Mouse (Mus musculus): Measurements from ENCODE around the gene Scn1b.

The Scn1b gene

GRCm38 (mm10) chr7:31149271-31149670, 22.5 kb upstream of the Scn1b start:
- DNase-seq (ENCODE audit: low read depth), result peak; percentile 37

- DNase-seq (ENCODE audit: low read depth), result peak; percentile 81
Measured at GRCm38 (mm10) chr7:31148756-31149155, 22.0 kb upstream of the Scn1b start.

GRCm38 (mm10) chr7:31148086-31148485, 21.3 kb upstream of the Scn1b start:
- DNase-seq (ENCODE audit: low read depth), result peak; percentile 55

GRCm38 (mm10) chr7:31145596-31146160, 18.9 kb upstream of the Scn1b start:
- DNase-seq (ENCODE audit: low read depth), result no peak

GRCm38 (mm10) chr7:31144886-31145285, 18.1 kb upstream of the Scn1b start:
- DNase-seq (ENCODE audit: low read depth), result no peak

GRCm38 (mm10) chr7:31140941-31141340, 14.1 kb upstream of the Scn1b start:
- no peak for DNase-seq (ENCODE audit: low read depth)

- DNase-seq (ENCODE audit: low read depth), result no peak
Measured at GRCm38 (mm10) chr7:31140302-31140701, 13.5 kb upstream of the Scn1b start.

GRCm38 (mm10) chr7:31139765-31140164, 13.0 kb upstream of the Scn1b start:
- DNase-seq (ENCODE audit: low read depth), result peak; percentile 76

- no peak for DNase-seq (ENCODE audit: low read depth)
Measured at GRCm38 (mm10) chr7:31135717-31136116, 8.9 kb upstream of the Scn1b start.

GRCm38 (mm10) chr7:31131866-31132265, 5.1 kb upstream of the Scn1b start:
- DNase-seq (ENCODE audit: low read depth), result no peak

- DNase-seq (ENCODE audit: low read depth), result peak; percentile 80
Measured at GRCm38 (mm10) chr7:31130841-31131240, 4.0 kb upstream of the Scn1b start.

- DNase-seq (ENCODE audit: low read depth), result no peak
Measured at GRCm38 (mm10) chr7:31130197-31130596, 3.4 kb upstream of the Scn1b start.

- no peak for DNase-seq (ENCODE audit: low read depth)
Measured at GRCm38 (mm10) chr7:31128157-31128705, 1.4 kb upstream of the Scn1b start.

GRCm38 (mm10) chr7:31126211-31126751, 522 bp downstream of the Scn1b start:
- peak; percentile 8 for DNase-seq (ENCODE audit: low read depth)

- no peak for DNase-seq (ENCODE audit: low read depth)
Measured at GRCm38 (mm10) chr7:31125116-31125515, 1.7 kb downstream of the Scn1b start.

- DNase-seq (ENCODE audit: low read depth), result no peak
Measured at GRCm38 (mm10) chr7:31124381-31124780, 2.4 kb downstream of the Scn1b start.

- no peak for DNase-seq (ENCODE audit: low read depth)
Measured at GRCm38 (mm10) chr7:31123697-31124096, 3.1 kb downstream of the Scn1b start.

- DNase-seq (ENCODE audit: low read depth), result no peak
Measured at GRCm38 (mm10) chr7:31122641-31123631, 3.9 kb downstream of the Scn1b start.

GRCm38 (mm10) chr7:31119556-31119955, 7.2 kb downstream of the Scn1b start:
- DNase-seq (ENCODE audit: low read depth), result no peak

- no peak for DNase-seq (ENCODE audit: low read depth)
Measured at GRCm38 (mm10) chr7:31118486-31118885, 8.3 kb downstream of the Scn1b start.

GRCm38 (mm10) chr7:31117465-31117864, 9.3 kb downstream of the Scn1b start:
- DNase-seq (ENCODE audit: low read depth), result no peak

- no peak for DNase-seq (ENCODE audit: low read depth)
Measured at GRCm38 (mm10) chr7:31116721-31117145, 10.1 kb downstream of the Scn1b start.

GRCm38 (mm10) chr7:31115587-31116043, 11.2 kb downstream of the Scn1b start:
- DNase-seq (ENCODE audit: low read depth), result no peak
